Mouse (Mus musculus): ENCODE results near the gene Trp53inp2.
A peak's percentile ranks its signal among the peaks of the same experiment; 100 is the strongest.

GRCm38 (mm10) chr2:155356971-155357591 is 23.8 kb upstream of the Trp53inp2 start, which contains the start of gene Pigu:
- TF ChIP-seq CTCF (IDR thresholded peaks at IDR 0.05; ENCODE audit: control insufficient read depth, insufficient read depth, low read length) (no peak), POLR2A (IDR thresholded peaks at IDR 0.05; ENCODE audit: borderline replicate concordance, control insufficient read depth, low read depth, low read length) (peak; percentile 85; the same call in 1 of the 2 replicates)

All from bone marrow, adult 2 months (tissue).